Mouse (Mus musculus) CH12.LX (cell line): ENCODE measurements around the gene Pheta1. TPM values are rescaled to one million over a fixed set of nuclear protein-coding genes. Genes with fewer than 3 reads are reported as not detected.

Source experiments
- DNase-seq: peaks from one replicate; pipeline ENCODE4 v3.0.0-alpha.2; 2013; ENCODE audit errors: extremely low read depth
- H3K27ac ChIP-seq: 2 replicates; pipeline ENCODE4 v1.5.1; 2012; ENCODE audit warnings: low read depth, mild to moderate bottlenecking, control low read depth, moderate library complexity; ENCODE audit not compliant: insufficient read depth
- H3K27me3 ChIP-seq: replicated peaks from 2 replicates; pipeline ENCODE3; 2012; ENCODE audit warnings: inconsistent platforms
- H3K36me3 ChIP-seq, 2 experiments: replicated peaks in 1 of 2; 2 replicates each; pipeline versions ENCODE3 to v1.6.1; 2012; ENCODE audit warnings: inconsistent platforms in 1 of 2, low read length in 1 of 2, mild to moderate bottlenecking in 1 of 2, mixed read lengths in 1 of 2, moderate library complexity in 1 of 2; ENCODE audit not compliant: control insufficient read depth in 1 of 2, insufficient read depth in 1 of 2
- H3K4me1 ChIP-seq, 2 experiments: 2 replicates each; pipeline ENCODE4 v1.6.1; 2012; ENCODE audit warnings: inconsistent platforms in 1 of 2, moderate library complexity in 1 of 2; ENCODE audit not compliant: insufficient read depth in 2 of 2, control insufficient read depth in 1 of 2
- H3K4me2 ChIP-seq: 2 replicates; pipeline ENCODE4 v1.6.1; 2012; ENCODE audit warnings: low read depth, mild to moderate bottlenecking, control low read depth; ENCODE audit not compliant: poor library complexity, insufficient read depth, severe bottlenecking
- H3K4me3 ChIP-seq, 3 experiments: fragments of 150-350 bp in 1 of 3; sonication (generic) in 1 of 3; replicated peaks in 1 of 3; 2 replicates each; pipeline versions ENCODE3 to v1.5.1; 2011 to 2012; ENCODE audit warnings: low read depth in 2 of 3, low read length in 2 of 3, mild to moderate bottlenecking in 2 of 3, moderate library complexity in 2 of 3, control low read depth in 1 of 3, improper control_type of control experiment in 1 of 3, inconsistent platforms in 1 of 3, mixed read lengths in 1 of 3; ENCODE audit not compliant: poor library complexity in 1 of 3
- H3K79me2 ChIP-seq: replicated peaks from 2 replicates; pipeline ENCODE4 v1.6.1; 2012; ENCODE audit warnings: mild to moderate bottlenecking, moderate library complexity; ENCODE audit not compliant: control insufficient read depth, poor library complexity, insufficient read depth, severe bottlenecking; ENCODE audit errors: extremely low read depth
- H3K9ac ChIP-seq: 2 replicates; pipeline ENCODE4 v1.6.1; 2012; ENCODE audit warnings: low read depth, mild to moderate bottlenecking, control low read depth, moderate library complexity; ENCODE audit not compliant: insufficient read depth
- H3K9me3 ChIP-seq: replicated peaks from 2 replicates; pipeline ENCODE3; 2012; ENCODE audit warnings: low read length, inconsistent platforms, mixed read lengths
- BHLHE40 ChIP-seq: IDR thresholded peaks from 2 replicates; pipeline ENCODE4 v1.6.1; 2011; ENCODE audit warnings: mild to moderate bottlenecking, low read depth, low read length, improper control_type of control experiment
- CHD1 ChIP-seq: IDR thresholded peaks from 2 replicates; pipeline ENCODE4 v1.6.1; 2012; ENCODE audit warnings: low read depth, low read length, improper control_type of control experiment, inconsistent platforms
- CHD2 ChIP-seq: IDR thresholded peaks from 2 replicates; pipeline ENCODE4 v1.6.1; 2011; ENCODE audit warnings: low read length, improper control_type of control experiment
- CTCF ChIP-seq, 2 experiments: IDR thresholded peaks in 1 of 2; conservative IDR thresholded peaks in 1 of 2; 2 replicates each; pipeline ENCODE4 v1.5.1; 2011 to 2012; ENCODE audit warnings: low read depth in 2 of 2, low read length in 2 of 2, improper control_type of control experiment in 1 of 2, inconsistent platforms in 1 of 2, mild to moderate bottlenecking in 1 of 2, moderate library complexity in 1 of 2
- E2F4 ChIP-seq: IDR thresholded peaks from 2 replicates; pipeline ENCODE4 v1.6.1; 2011; ENCODE audit warnings: low read depth, low read length, improper control_type of control experiment; ENCODE audit not compliant: insufficient replicate concordance
- ELF1 ChIP-seq: IDR thresholded peaks from 2 replicates; pipeline ENCODE4 v1.6.1; 2014; ENCODE audit warnings: low read depth, mild to moderate bottlenecking, inconsistent platforms, low read length, improper control_type of control experiment
- EP300 ChIP-seq: IDR thresholded peaks from 2 replicates; pipeline ENCODE4 v1.6.1; 2011; ENCODE audit warnings: low read length, improper control_type of control experiment
- ETS1 ChIP-seq: conservative IDR thresholded peaks from 2 replicates; pipeline ENCODE4 v1.6.1; 2012; ENCODE audit warnings: low read depth, mild to moderate bottlenecking, inconsistent platforms, low read length, improper control_type of control experiment, moderate library complexity
- IRF4 ChIP-seq: IDR thresholded peaks from 2 replicates; pipeline ENCODE4 v1.6.1; 2014; ENCODE audit warnings: low read depth, mild to moderate bottlenecking, inconsistent platforms, low read length, improper control_type of control experiment
- JUND ChIP-seq: conservative IDR thresholded peaks from 2 replicates; pipeline ENCODE4 v1.6.1; 2011; ENCODE audit warnings: low read depth, low read length, improper control_type of control experiment
- KAT2A ChIP-seq: IDR thresholded peaks from 2 replicates; pipeline ENCODE4 v1.6.1; 2012; ENCODE audit warnings: low read length, improper control_type of control experiment, inconsistent platforms; ENCODE audit not compliant: insufficient replicate concordance
- MAFK ChIP-seq: IDR thresholded peaks from 2 replicates; pipeline ENCODE4 v1.6.1; 2011; ENCODE audit warnings: low read length, improper control_type of control experiment; ENCODE audit not compliant: insufficient replicate concordance
- MAX ChIP-seq: IDR thresholded peaks from 2 replicates; pipeline ENCODE4 v1.6.1; 2011; ENCODE audit warnings: low read length, improper control_type of control experiment
- MEF2A ChIP-seq: IDR thresholded peaks from 2 replicates; pipeline ENCODE4 v1.6.1; 2014; ENCODE audit warnings: low read depth, mild to moderate bottlenecking, inconsistent platforms, low read length, improper control_type of control experiment, borderline replicate concordance
- MXI1 ChIP-seq: IDR thresholded peaks from 2 replicates; pipeline ENCODE4 v1.6.1; 2011; ENCODE audit warnings: mild to moderate bottlenecking, low read depth, low read length, improper control_type of control experiment
- RAD21 ChIP-seq: IDR thresholded peaks from 2 replicates; pipeline ENCODE4 v1.6.1; 2011; ENCODE audit warnings: low read depth, mild to moderate bottlenecking, low read length, improper control_type of control experiment, moderate library complexity
- RCOR1 ChIP-seq: conservative IDR thresholded peaks from 2 replicates; pipeline ENCODE4 v1.6.1; 2012; ENCODE audit warnings: low read depth, mild to moderate bottlenecking, inconsistent platforms, low read length, improper control_type of control experiment
- SMC3 ChIP-seq: IDR thresholded peaks from 2 replicates; pipeline ENCODE4 v1.6.1; 2011; ENCODE audit warnings: low read depth, low read length, improper control_type of control experiment
- TBP ChIP-seq: conservative IDR thresholded peaks from 2 replicates; pipeline ENCODE4 v1.6.1; 2011; ENCODE audit warnings: low read depth, low read length, improper control_type of control experiment
- UBTF ChIP-seq: IDR thresholded peaks from 2 replicates; pipeline ENCODE4 v1.6.1; 2012; ENCODE audit warnings: low read depth, mild to moderate bottlenecking, inconsistent platforms, low read length, improper control_type of control experiment, moderate library complexity
- USF1 ChIP-seq: IDR thresholded peaks from 2 replicates; pipeline ENCODE4 v1.6.1; 2014; ENCODE audit warnings: low read depth, mild to moderate bottlenecking, inconsistent platforms, low read length, improper control_type of control experiment
- ZC3H11A ChIP-seq: IDR thresholded peaks from 2 replicates; pipeline ENCODE4 v1.6.1; 2012; ENCODE audit warnings: low read depth, mild to moderate bottlenecking, inconsistent platforms, low read length, improper control_type of control experiment
- ZMIZ1 ChIP-seq: IDR thresholded peaks from 2 replicates; pipeline ENCODE4 v1.6.1; 2012; ENCODE audit warnings: low read depth, mild to moderate bottlenecking, inconsistent platforms, low read length, improper control_type of control experiment
- ZNF384 ChIP-seq: IDR thresholded peaks from 2 replicates; pipeline ENCODE4 v1.6.1; 2012; ENCODE audit warnings: low read depth, low read length, improper control_type of control experiment, inconsistent platforms
- dilution Hi-C: fragments of 300-500 bp; cut with MboI; formaldehyde crosslinking; loops from 2 replicates; pipeline ENCODE4 v1.14.3; 2020; ENCODE audit warnings: low sequenced_read_pairs; ENCODE audit not compliant: extremely low pct_unique_long_range_greater_than_20kb, extremely low pct_ligation_motif_present
- in situ Hi-C: fragments of 300-500 bp; cut with MboI; formaldehyde crosslinking; loops from 3 replicates; pipeline ENCODE4 v1.14.3; 2019; ENCODE audit warnings: low sequenced_read_pairs, low pct_ligation_motif_present, low pct_unique_long_range_greater_than_20kb, mixed read lengths
- polyA plus RNA-seq: library from polyadenylated mRNA; unstranded; fragments of >175 nt; gene quantifications from 2 replicates; pipeline ENCODE4 v1.2.1, GENCODE M21; 2012; ENCODE audit warnings: low read depth; ENCODE audit not compliant: insufficient read length
- total RNA-seq, 2 experiments: library from RNA; depleted of rRNA; stranded (reverse); fragments of 300-350 nt in 1 of 2; fragments of >200 nt in 1 of 2; gene quantifications; 2 replicates each; pipeline ENCODE4 v1.2.3; 2012 to 2014

Pheta1 gene
- total and polyA plus RNA-seq, 3 experiments, result 1.4 to 4.5 (median 2.0) TPM

- TF ChIP-seq ZNF384, result no peak
- TF ChIP-seq, all 38 proteins: peak for 12
Observed at GRCm38 (mm10) chr5:121842665-121843118, 6.1 kb upstream of the Pheta1 start (continued).

- in situ Hi-C loops, result no loop called here
- H3K79me2 ChIP-seq, result no peaks in the 10 kb centered on the region
- peak overlapping the region; percentile 54 for H3K4me2 ChIP-seq
- H3K27me3 ChIP-seq, result peaks cover 35% of the 10 kb centered on the region
- H3K9me3 ChIP-seq, result peaks cover 8% of the 10 kb centered on the region
- no peaks in the 10 kb centered on the region for H3K36me3 ChIP-seq
- H3K4me3 ChIP-seq, result peak overlapping the region in 1 of 3 experiments; percentile 36
- peaks cover 13 to 41% of the 10 kb centered on the region in 2 experiments for H3K4me1 ChIP-seq
- H3K9ac ChIP-seq, result no peak overlapping the region
- H3K27ac ChIP-seq, result no peak overlapping the region
- dilution Hi-C loops, result no loop called here
- TF ChIP-seq CTCF (conservative IDR thresholded peaks at IDR 0.05 in 1 of 2, IDR thresholded peaks at IDR 0.05 in 1 of 2; ENCODE audit: low read depth in 2 of 2, low read length in 2 of 2) (0 out of 4 replicates have a peak, but pooled peaks of 1 of the 2 experiments have one; percentile 3), MAX (0 out of 2 replicates have a peak, but pooled peaks have one; percentile 14), IRF4 (no peak), MXI1 (peak; percentile 15; the same call in 1 of the 2 replicates), MAFK (no peak), BHLHE40 (peak; percentile 68)
- no peak for DNase-seq
Observed at GRCm38 (mm10) chr5:121843138-121843905, 5.5 kb upstream of the Pheta1 start.

GRCm38 (mm10) chr5:121845361-121845760 lies 3.4 kb upstream of the Pheta1 start:
- in situ Hi-C loops (loop anchor here (5.0 kb wide), 1 partner anchor 33 kb away; no protein-coding TSS in a partner anchor), dilution Hi-C loops (no loop called here)
- peaks cover 9 to 41% of the 10 kb centered on the region in 2 experiments; a peak in 3 of 4 replicates for H3K4me1 ChIP-seq
- no peak for DNase-seq
- no peak overlapping the region for H3K27ac ChIP-seq
- no peaks in the 10 kb centered on the region for H3K36me3 ChIP-seq
- no peak overlapping the region for H3K4me2 ChIP-seq
- no peak for TF ChIP-seq JUND
- no peak for TF ChIP-seq TBP
- TF ChIP-seq MXI1, result no peak
- TF ChIP-seq UBTF, result no peak
- TF ChIP-seq MAX, result no peak
- TF ChIP-seq USF1, result no peak
- TF ChIP-seq RAD21, result no peak
- TF ChIP-seq ZMIZ1, result no peak
- no peak for TF ChIP-seq ZC3H11A
- no peak for TF ChIP-seq ELF1
- no peak for TF ChIP-seq CHD1
- no peak for TF ChIP-seq KAT2A
- no peak for TF ChIP-seq BHLHE40
- no peak for TF ChIP-seq E2F4
- TF ChIP-seq RCOR1, result no peak
- TF ChIP-seq MEF2A, result no peak
- TF ChIP-seq ETS1, result no peak
- TF ChIP-seq CHD2, result no peak
- TF ChIP-seq EP300, result no peak
- no peak for TF ChIP-seq SMC3
- H3K9me3 ChIP-seq, result peaks cover 8% of the 10 kb centered on the region
- no peak overlapping the region for H3K4me3 ChIP-seq
- no peak overlapping the region for H3K9ac ChIP-seq
- H3K79me2 ChIP-seq, result no peaks in the 10 kb centered on the region
- H3K27me3 ChIP-seq, result peaks cover 36% of the 10 kb centered on the region
